In the genomic region with DNA sequence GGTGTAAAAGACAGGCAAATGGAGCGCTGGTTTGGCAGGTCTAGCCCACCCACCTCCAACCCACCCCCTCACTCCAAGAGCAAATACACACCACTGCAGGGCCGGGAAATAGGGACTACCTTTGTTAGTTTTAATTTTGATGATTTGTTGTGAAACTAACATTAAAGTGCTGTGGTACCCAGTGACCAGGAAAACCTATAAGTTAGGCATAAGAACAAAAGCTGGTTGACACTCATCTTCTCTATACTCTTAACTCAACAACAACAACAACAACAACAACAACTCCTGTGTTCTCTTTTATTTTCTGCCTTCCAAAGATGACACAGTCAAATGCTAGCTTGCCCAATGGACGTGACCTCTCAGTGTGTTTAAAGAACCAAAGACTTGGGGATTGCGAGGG, we compare ENCODE assay signal across 30 mouse cellular contexts. TPM values are rescaled to one million over a fixed set of nuclear protein-coding genes. Genes with fewer than 3 reads are reported as not detected.
DNase-seq lines count a peak whose midpoint lies in the region; ATAC-seq and TF ChIP-seq lines count a peak whose summit lies in the region.
"Had no signal": no experiment of that assay in that cellular context is flagged by ENCODE, and none has a peak within 500 bp of the region (broad histone marks: within the 10 kb centered on the region; RNA-seq: fewer than 3 reads in every experiment).

No protein-coding gene starts in this region.

- peak overlapping the region; percentile 36; the same call in 1 of the 2 replicates for H3K9ac ChIP-seq in midbrain, embryonic 13.5 days (replicated peaks)
- H3K9ac ChIP-seq in midbrain, postnatal 0 days (replicated peaks; ENCODE audit: low read length, poor library complexity, severe bottlenecking): no peak overlapping the region
- H3K9ac ChIP-seq in embryonic facial prominence, embryonic 15.5 days: no peak overlapping the region
- H3K9ac ChIP-seq in forebrain, embryonic 16.5 days (replicated peaks; ENCODE audit: low read depth, low read length): peak overlapping the region; percentile 59
- H3K9ac ChIP-seq: heart, embryonic 13.5 days; liver, postnatal 0 days; stomach, embryonic 15.5 days had no signal

- 0% methylated on average over 4 of the region's 4 CpGs for WGBS in midbrain, embryonic 13.5 days
- WGBS in midbrain, postnatal 0 days: 4% methylated on average over 4 of the region's 4 CpGs
- WGBS in embryonic facial prominence, embryonic 15.5 days: 15% methylated on average over 4 of the region's 4 CpGs
- 1% methylated on average over 4 of the region's 4 CpGs for WGBS in forebrain, embryonic 16.5 days
- WGBS in olfactory bulb, adult 2 months: 6% methylated on average over 4 of the region's 4 CpGs

- TF ChIP-seq CTCF in midbrain, postnatal 0 days (IDR thresholded peaks at IDR 0.05): no peak
- TF ChIP-seq CTCF in olfactory bulb, adult 2 months (IDR thresholded peaks at IDR 0.05; ENCODE audit: insufficient read depth, low read depth, low read length): no peak

- 0 out of 2 replicates have a peak, but pooled peaks cover 9% of the 10 kb centered on the region for H3K4me1 ChIP-seq in midbrain, embryonic 13.5 days (replicated peaks)
- H3K4me1 ChIP-seq in midbrain, postnatal 0 days (ENCODE audit: insufficient read depth, low read length): no peaks in the 10 kb centered on the region
- peaks cover 28% of the 10 kb centered on the region for H3K4me1 ChIP-seq in embryonic facial prominence, embryonic 15.5 days
- H3K4me1 ChIP-seq in forebrain, embryonic 16.5 days (replicated peaks; ENCODE audit: control insufficient read depth, insufficient read depth, low read length): peaks cover 29% of the 10 kb centered on the region
- H3K4me1 ChIP-seq in olfactory bulb, adult 2 months (ENCODE audit: control insufficient read depth, insufficient read depth, low read length): peaks cover 12% of the 10 kb centered on the region

- no peaks in the 10 kb centered on the region for H3K36me3 ChIP-seq in midbrain, embryonic 13.5 days
- no peaks in the 10 kb centered on the region for H3K36me3 ChIP-seq in midbrain, postnatal 0 days (ENCODE audit: insufficient read depth, low read length)
- H3K36me3 ChIP-seq in embryonic facial prominence, embryonic 15.5 days: no peaks in the 10 kb centered on the region
- no peaks in the 10 kb centered on the region for H3K36me3 ChIP-seq in forebrain, embryonic 16.5 days (ENCODE audit: control insufficient read depth, insufficient read depth)
- H3K36me3 ChIP-seq: heart, embryonic 13.5 days; stomach, embryonic 15.5 days had no signal

- 0 out of 2 replicates have a peak overlapping the region, but pooled peaks have one; percentile 34 for H3K4me2 ChIP-seq in midbrain, embryonic 13.5 days (replicated peaks)
- H3K4me2 ChIP-seq in midbrain, postnatal 0 days (ENCODE audit: low read depth, low read length, poor library complexity, severe bottlenecking): no peak overlapping the region
- H3K4me2 ChIP-seq in embryonic facial prominence, embryonic 15.5 days (replicated peaks): peak overlapping the region; percentile 33; the same call in 1 of the 2 replicates
- peak overlapping the region; percentile 63 for H3K4me2 ChIP-seq in forebrain, embryonic 16.5 days (ENCODE audit: low read length)
- H3K4me2 ChIP-seq: heart, embryonic 13.5 days; stomach, embryonic 15.5 days had no signal

- H3K27ac ChIP-seq in midbrain, embryonic 13.5 days: peak overlapping the region; percentile 39; the same call in 1 of the 2 replicates
- H3K27ac ChIP-seq in midbrain, postnatal 0 days (ENCODE audit: low read depth, low read length): no peak overlapping the region
- no peak overlapping the region for H3K27ac ChIP-seq in embryonic facial prominence, embryonic 15.5 days (replicated peaks)
- peak overlapping the region; percentile 87 for H3K27ac ChIP-seq in forebrain, embryonic 16.5 days (ENCODE audit: low read length)
- H3K27ac ChIP-seq in olfactory bulb, adult 2 months (ENCODE audit: insufficient read depth, low read depth, low read length): peak overlapping the region; percentile 94
- H3K27ac ChIP-seq: heart, embryonic 13.5 days; hindbrain, postnatal 0 days; kidney, postnatal 0 days; stomach, embryonic 15.5 days had no signal

- DNase-seq in midbrain, postnatal 0 days (ENCODE audit: low spot score): no peak
- DNase-seq in right cerebral cortex, postnatal 36 days (ENCODE audit: low spot score in 2 of 2): no peak
- DNase-seq in B cell, adult 2 months: no peak
- DNase-seq in thymus, postnatal 36 days: no peak
- DNase-seq: adrenal gland, postnatal 25 days; cerebellum, adult 11 months; cerebellum, postnatal 14 days; gastrocnemius, postnatal 14 days; heart, adult 18-20 months; kidney, adult 18-20 months; layer of hippocampus, postnatal 36 days; liver, postnatal 0 days; lung, postnatal 14 days; right cerebral cortex, postnatal 14 days; thymus, adult 18-20 months had no signal

- H3K9me3 ChIP-seq in midbrain, embryonic 13.5 days: no peaks in the 10 kb centered on the region
- no peaks in the 10 kb centered on the region for H3K9me3 ChIP-seq in midbrain, postnatal 0 days (ENCODE audit: low read length)
- H3K9me3 ChIP-seq in embryonic facial prominence, embryonic 15.5 days (replicated peaks): no peaks in the 10 kb centered on the region
- no peaks in the 10 kb centered on the region for H3K9me3 ChIP-seq in forebrain, embryonic 16.5 days (ENCODE audit: control insufficient read depth, low read length)
- H3K9me3 ChIP-seq: heart, embryonic 13.5 days; stomach, embryonic 15.5 days had no signal

- H3K4me3 ChIP-seq in midbrain, embryonic 13.5 days (replicated peaks): peak overlapping the region; percentile 20; the same call in 1 of the 2 replicates
- H3K4me3 ChIP-seq in midbrain, postnatal 0 days (ENCODE audit: low read depth, low read length): no peak overlapping the region
- no peak overlapping the region for H3K4me3 ChIP-seq in embryonic facial prominence, embryonic 15.5 days (replicated peaks)
- H3K4me3 ChIP-seq in forebrain, embryonic 16.5 days (replicated peaks; ENCODE audit: low read length): peak overlapping the region; percentile 44
- H3K4me3 ChIP-seq in olfactory bulb, adult 2 months (ENCODE audit: insufficient read depth, low read depth, low read length): peak overlapping the region; percentile 54
- H3K4me3 ChIP-seq: heart, embryonic 13.5 days; megakaryocyte, embryonic 14.5 days; myocyte; stomach, embryonic 15.5 days had no signal

- no peak for TF ChIP-seq POLR2A in olfactory bulb, adult 2 months (IDR thresholded peaks at IDR 0.05; ENCODE audit: insufficient read depth, low read depth, low read length)

- peaks cover 95% of the 10 kb centered on the region for H3K27me3 ChIP-seq in midbrain, embryonic 13.5 days
- H3K27me3 ChIP-seq in midbrain, postnatal 0 days (ENCODE audit: insufficient read depth, low read length): peaks cover 81% of the 10 kb centered on the region
- peaks cover 86% of the 10 kb centered on the region for H3K27me3 ChIP-seq in embryonic facial prominence, embryonic 15.5 days
- H3K27me3 ChIP-seq in forebrain, embryonic 16.5 days (replicated peaks; ENCODE audit: control insufficient read depth, insufficient read depth, low read length): peaks cover 43% of the 10 kb centered on the region

- ATAC-seq in midbrain, embryonic 13.5 days: no peak
- ATAC-seq in midbrain, postnatal 0 days (ENCODE audit: low FRiP score): no peak
- no peak for ATAC-seq in embryonic facial prominence, embryonic 15.5 days (ENCODE audit: insufficient number of reproducible peaks, low FRiP score, low TSS enrichment, low read depth)
- ATAC-seq in forebrain, embryonic 16.5 days: no peak
- ATAC-seq: activated CD4-positive, CD25-positive, alpha-beta regulatory T cell, adult 4 months; hindbrain, postnatal 0 days; liver, postnatal 0 days had no signal

RNA-seq across cellular contexts. Expression of a gene that starts 6.3 kb away (rescaled TPM):
- 3.1 and 4.4 TPM in 2 replicates for polyA plus RNA-seq in midbrain, embryonic 13.5 days (2015; fragmentation: Nextera tagmentation; extraction: Ambion mirVana)
- total RNA-seq in midbrain, postnatal 0 days (2014; rRNA removed): 0.57 and 1.5 TPM in 2 replicates
- 0.81 and 1.1 TPM in 2 replicates for polyA plus RNA-seq in midbrain, postnatal 0 days (2015; fragmentation: Nextera tagmentation; extraction: Ambion mirVana)
- polyA plus RNA-seq in embryonic facial prominence, embryonic 15.5 days (2015; fragmentation: Nextera tagmentation; extraction: Ambion mirVana): 2.7 and 3.2 TPM in 2 replicates
- polyA plus RNA-seq in forebrain, embryonic 16.5 days (2015; fragmentation: Nextera tagmentation; extraction: Ambion mirVana): 7.2 and 12.6 TPM in 2 replicates
- not detected in 2 replicates for polyA plus RNA-seq in olfactory bulb, adult 2 months (2012; ENCODE audit: insufficient read depth, insufficient read length, low replicate concordance, missing spikeins)
- total RNA-seq: ES-E14; gastrocnemius, postnatal 14 days; heart, adult 18-20 months; heart, postnatal 25 days; hindbrain, postnatal 0 days; liver, adult 2 months had no signal
- polyA plus RNA-seq: activated CD4-positive, CD25-positive, alpha-beta regulatory T cell, adult 4 months; heart, embryonic 13.5 days; hindbrain, postnatal 0 days; kidney, postnatal 0 days; liver, adult 2 months; liver, postnatal 0 days; myocyte; neural tube, embryonic 14.5 days had no signal

RNA-seq across cellular contexts. Expression of a gene that starts 25.0 kb away (rescaled TPM):
- 22.4 and 22.9 TPM in 2 replicates for polyA plus RNA-seq in midbrain, embryonic 13.5 days (2015; fragmentation: Nextera tagmentation; extraction: Ambion mirVana)
- total RNA-seq in midbrain, postnatal 0 days (2014; rRNA removed): 0.49 and 0.76 TPM in 2 replicates
- 3.3 and 6.7 TPM in 2 replicates for polyA plus RNA-seq in midbrain, postnatal 0 days (2015; fragmentation: Nextera tagmentation; extraction: Ambion mirVana)
- polyA plus RNA-seq in embryonic facial prominence, embryonic 15.5 days (2015; fragmentation: Nextera tagmentation; extraction: Ambion mirVana): 46.9 and 56.0 TPM in 2 replicates
- 74.3 and 75.7 TPM in 2 replicates for polyA plus RNA-seq in forebrain, embryonic 16.5 days (2015; fragmentation: Nextera tagmentation; extraction: Ambion mirVana)
- polyA plus RNA-seq in olfactory bulb, adult 2 months (2012; ENCODE audit: insufficient read depth, insufficient read length, low replicate concordance, missing spikeins): not detected in 2 replicates
- total RNA-seq: adrenal gland, postnatal 25 days; ES-E14; gastrocnemius, postnatal 14 days; hindbrain, postnatal 0 days; liver, adult 2 months had no signal
- polyA plus RNA-seq: activated CD4-positive, CD25-positive, alpha-beta regulatory T cell, adult 4 months; hindbrain, postnatal 0 days; liver, adult 2 months; liver, postnatal 0 days; myocyte; neural tube, embryonic 14.5 days had no signal

Comparison
In these comparisons a context has a peak if more than half of its experiments do, and no peak if none do; other contexts are left out.
1. H3K27ac ChIP-seq: peak in midbrain, embryonic 13.5 days (single experiment), forebrain, embryonic 16.5 days (single experiment) and olfactory bulb, adult 2 months (single experiment); none in midbrain, postnatal 0 days (single experiment) and embryonic facial prominence, embryonic 15.5 days (single experiment).
2. H3K4me3 ChIP-seq: peak in midbrain, embryonic 13.5 days (single experiment), forebrain, embryonic 16.5 days (single experiment) and olfactory bulb, adult 2 months (single experiment); none in midbrain, postnatal 0 days (single experiment) and embryonic facial prominence, embryonic 15.5 days (single experiment).
3. H3K9ac ChIP-seq: peak in midbrain, embryonic 13.5 days (single experiment) and forebrain, embryonic 16.5 days (single experiment); none in midbrain, postnatal 0 days (single experiment) and embryonic facial prominence, embryonic 15.5 days (single experiment).